Comparison of ENCODE assay signal across 17 mouse cellular contexts in genomic region chr3:120636669-120637305, GRCm38 (mm10).
DNase-seq lines count a peak whose midpoint lies in the region; ATAC-seq lines count a peak whose summit lies in the region.
"Had no signal": no experiment of that assay in that cellular context is flagged by ENCODE, and none has a peak within 500 bp of the region (broad histone marks: within the 10 kb centered on the region; RNA-seq: fewer than 3 reads in every experiment).

No protein-coding gene starts in this region.

- intact Hi-C loops in left cerebral cortex, postnatal 14 days (cut with DNase I): no loop called here

- H3K4me1 ChIP-seq in hindbrain, embryonic 13.5 days (replicated peaks): peaks cover 7% of the 10 kb centered on the region
- no peaks in the 10 kb centered on the region; the same call in 1 of the 2 replicates for H3K4me1 ChIP-seq in hindbrain, embryonic 10.5 days (replicated peaks)
- H3K4me1 ChIP-seq: heart, embryonic 15.5 days; liver, embryonic 12.5 days had no signal

- no peak for DNase-seq in hindbrain, embryonic 10.5 days (ENCODE audit: low spot score)
- DNase-seq in right cerebral cortex, adult 18-20 months: peak; percentile 56
- no peak for DNase-seq in right cerebral cortex, postnatal 14 days
- DNase-seq in left cerebral cortex, postnatal 14 days (ENCODE audit: low spot score in 2 of 2): peak; percentile 25 to 28
- no peak for DNase-seq in layer of hippocampus, adult 11-12 months (ENCODE audit: low spot score)
- DNase-seq in Muller cell, postnatal 12 days (ENCODE audit: inconsistent ontology term): no peak
- DNase-seq: adrenal gland, postnatal 10 days; cerebellum, postnatal 25 days; heart, adult 11 months; lung, postnatal 10 days; thymus, postnatal 36 days had no signal

- no peak for ATAC-seq in hindbrain, embryonic 13.5 days (ENCODE audit: low FRiP score)
- ATAC-seq: inflammation-experienced regulatory T-cells, adult 6 months; liver, embryonic 12.5 days had no signal

- H3K27me3 ChIP-seq in hindbrain, embryonic 13.5 days: no peaks in the 10 kb centered on the region
- H3K27me3 ChIP-seq in hindbrain, embryonic 10.5 days (ENCODE audit: insufficient read depth, poor library complexity, severe bottlenecking): no peaks in the 10 kb centered on the region
- H3K27me3 ChIP-seq: embryonic facial prominence, embryonic 12.5 days; heart, embryonic 15.5 days; liver, embryonic 12.5 days had no signal

- no peak overlapping the region for H3K9ac ChIP-seq in hindbrain, embryonic 13.5 days
- H3K9ac ChIP-seq: embryonic facial prominence, embryonic 12.5 days; heart, embryonic 15.5 days; liver, embryonic 12.5 days had no signal

- H3K27ac ChIP-seq in hindbrain, embryonic 13.5 days: 0 out of 2 replicates have a peak overlapping the region, but pooled peaks have one; percentile 23
- H3K27ac ChIP-seq in hindbrain, embryonic 10.5 days: no peak overlapping the region
- H3K27ac ChIP-seq: embryonic facial prominence, embryonic 12.5 days; heart, embryonic 15.5 days; layer of hippocampus, adult 2 months; liver, embryonic 12.5 days had no signal

- H3K4me2 ChIP-seq in hindbrain, embryonic 13.5 days: no peak overlapping the region
- H3K4me2 ChIP-seq: embryonic facial prominence, embryonic 12.5 days; heart, embryonic 15.5 days; liver, embryonic 12.5 days had no signal

- H3K36me3 ChIP-seq in hindbrain, embryonic 13.5 days: no peaks in the 10 kb centered on the region
- H3K36me3 ChIP-seq in hindbrain, embryonic 10.5 days: no peaks in the 10 kb centered on the region
- H3K36me3 ChIP-seq: embryonic facial prominence, embryonic 12.5 days; heart, embryonic 15.5 days; liver, embryonic 12.5 days had no signal

- WGBS in hindbrain, embryonic 13.5 days: 63% methylated on average over 9 of the region's 9 CpGs
- 74% methylated on average over 9 of the region's 9 CpGs for WGBS in hindbrain, embryonic 10.5 days

- H3K4me3 ChIP-seq in hindbrain, embryonic 13.5 days: no peak overlapping the region
- H3K4me3 ChIP-seq in hindbrain, embryonic 10.5 days: no peak overlapping the region
- H3K4me3 ChIP-seq: embryonic facial prominence, embryonic 12.5 days; heart, embryonic 15.5 days; layer of hippocampus, adult 2 months; liver, embryonic 12.5 days had no signal

- H3K9me3 ChIP-seq in hindbrain, embryonic 13.5 days: no peaks in the 10 kb centered on the region
- no peaks in the 10 kb centered on the region for H3K9me3 ChIP-seq in hindbrain, embryonic 10.5 days
- H3K9me3 ChIP-seq: embryonic facial prominence, embryonic 12.5 days; heart, embryonic 15.5 days; liver, embryonic 12.5 days had no signal

Comparison
In these comparisons a context has a peak if more than half of its experiments do, and no peak if none do; other contexts are left out.
1. DNase-seq: peak in right cerebral cortex, adult 18-20 months (single experiment) and left cerebral cortex, postnatal 14 days (2 of 2); none in hindbrain, embryonic 10.5 days (single experiment), right cerebral cortex, postnatal 14 days (single experiment), layer of hippocampus, adult 11-12 months (single experiment) and Muller cell, postnatal 12 days (single experiment).